ENCODE assay signal across 22 mouse cellular contexts in genomic region chr11:97974141-97974540, GRCm38 (mm10). TPM values are rescaled to one million over a fixed set of nuclear protein-coding genes. Genes with fewer than 3 reads are reported as not detected.
"Had no signal": no experiment of that assay in that cellular context is flagged by ENCODE, and none has a peak within 500 bp of the region (broad histone marks: within the 10 kb centered on the region; RNA-seq: fewer than 3 reads in every experiment).

No protein-coding gene starts in this region.

- ATAC-seq: forebrain, postnatal 0 days; hindbrain, postnatal 0 days; intestine, embryonic 16.5 days; liver, embryonic 12.5 days had no signal

- H3K27ac ChIP-seq: heart, adult 2 months; heart, embryonic 13.5 days; heart, embryonic 15.5 days; hindbrain, embryonic 12.5 days; hindbrain, embryonic 14.5 days; hindbrain, postnatal 0 days; kidney, postnatal 0 days; limb, embryonic 13.5 days; limb, embryonic 15.5 days; liver, embryonic 12.5 days; liver, embryonic 14.5 days had no signal

- H3K4me3 ChIP-seq: heart, adult 2 months; heart, embryonic 13.5 days; heart, embryonic 15.5 days; hindbrain, embryonic 12.5 days; limb, embryonic 13.5 days; limb, embryonic 15.5 days; liver, embryonic 12.5 days had no signal

- H3K4me1 ChIP-seq: hindbrain, embryonic 12.5 days; limb, embryonic 13.5 days; liver, embryonic 12.5 days had no signal

- H3K9me3 ChIP-seq: heart, embryonic 13.5 days; heart, embryonic 15.5 days; hindbrain, embryonic 12.5 days; limb, embryonic 15.5 days; liver, embryonic 12.5 days had no signal

- H3K9ac ChIP-seq: forebrain, postnatal 0 days; heart, embryonic 13.5 days; heart, embryonic 15.5 days; hindbrain, embryonic 12.5 days; hindbrain, embryonic 14.5 days; limb, embryonic 13.5 days; limb, embryonic 15.5 days; liver, embryonic 12.5 days; liver, embryonic 14.5 days had no signal

- H3K36me3 ChIP-seq: heart, embryonic 13.5 days; heart, embryonic 15.5 days; hindbrain, embryonic 12.5 days; limb, embryonic 13.5 days; limb, embryonic 15.5 days; liver, embryonic 12.5 days had no signal

- H3K27me3 ChIP-seq: hindbrain, embryonic 12.5 days; limb, embryonic 15.5 days had no signal

- DNase-seq: forebrain, postnatal 0 days; gastrocnemius, postnatal 14 days; gastrocnemius, postnatal 36 days; heart, adult 11 months; heart, adult 2 months; heart, postnatal 14 days; heart, postnatal 36 days; layer of hippocampus, adult 9-11 months; layer of hippocampus, postnatal 36 days; left cerebral cortex, postnatal 4 days had no signal

- H3K4me2 ChIP-seq: heart, embryonic 11.5 days; heart, embryonic 13.5 days; heart, embryonic 15.5 days; hindbrain, embryonic 12.5 days; hindbrain, embryonic 14.5 days; limb, embryonic 13.5 days; limb, embryonic 15.5 days; liver, embryonic 12.5 days had no signal

RNA-seq across cellular contexts. Expression of gene Plxdc1, which starts 12.1 kb away (rescaled TPM):
- polyA plus RNA-seq: heart, embryonic 11.5 days had no signal
